Mouse (Mus musculus) midbrain, embryonic 12.5 days (tissue): ENCODE measurements around the gene Plxnb2. TPM values are rescaled to one million over a fixed set of nuclear protein-coding genes. Genes with fewer than 3 reads are reported as not detected.
A peak's percentile ranks its signal among the peaks of the same experiment; 100 is the strongest.

ENCODE experiments used
- ATAC-seq: fragments of 200-750 bp; cut with Nextera tagmentation; 2 replicates; pipeline ENCODE4 v1.8.0; 2017; ENCODE audit warnings: low read depth, moderate TSS enrichment, moderate library complexity; ENCODE audit not compliant: low FRiP score
- H3K27ac ChIP-seq: fragments of 300-500 bp; sonication (generic); replicated peaks from 2 replicates; pipeline ENCODE4 v1.5.1; 2016; ENCODE audit warnings: mild to moderate bottlenecking
- H3K27me3 ChIP-seq: fragments of 300-500 bp; sonication (generic); 2 replicates; pipeline ENCODE4 v1.6.1; 2016; ENCODE audit warnings: mild to moderate bottlenecking
- H3K36me3 ChIP-seq: fragments of 300-500 bp; sonication (generic); 2 replicates; pipeline ENCODE4 v1.6.1; 2016
- H3K4me1 ChIP-seq: fragments of 300-500 bp; sonication (generic); 2 replicates; pipeline ENCODE4 v1.6.1; 2016
- H3K4me2 ChIP-seq: fragments of 300-500 bp; sonication (generic); replicated peaks from 2 replicates; pipeline ENCODE4 v1.6.1; 2016; ENCODE audit warnings: mild to moderate bottlenecking, moderate library complexity
- H3K4me3 ChIP-seq: fragments of 300-500 bp; sonication (generic); 2 replicates; pipeline ENCODE4 v1.5.1; 2016; ENCODE audit warnings: mild to moderate bottlenecking
- H3K9ac ChIP-seq: fragments of 300-500 bp; sonication (generic); replicated peaks from 2 replicates; pipeline ENCODE4 v1.6.1; 2016; ENCODE audit warnings: mild to moderate bottlenecking, moderate library complexity
- H3K9me3 ChIP-seq: fragments of 300-500 bp; sonication (generic); 2 replicates; pipeline ENCODE4 v1.6.1; 2016; ENCODE audit warnings: mild to moderate bottlenecking
- WGBS: fragments of 180-500 bp; shearing (Covaris S2); methylation state at CpG from one replicate; pipeline ENCODE4 v1.1.7; 2016; 5-methylcytosine and 5-hydroxymethylcytosine counted together
- polyA plus RNA-seq: library from polyadenylated mRNA; unstranded; fragments of >200 nt; fragmentation: Nextera tagmentation; extraction: Ambion mirVana; gene quantifications from 2 replicates; pipeline ENCODE4 v1.2.1, GENCODE M21; 2016

The Plxnb2 gene
- polyA plus RNA-seq, 1 experiment from 2014 or later: 164 TPM

- Histone ChIP-seq H3K9ac (no peak overlapping the region), H3K27me3 (peaks cover 16% of the 10 kb centered on the region), H3K4me3 (no peak overlapping the region), H3K36me3 (peaks cover 15% of the 10 kb centered on the region; the same call in 1 of the 2 replicates), H3K9me3 (no peaks in the 10 kb centered on the region), H3K4me2 (no peak overlapping the region), H3K27ac (no peak overlapping the region), H3K4me1 (peaks cover 30% of the 10 kb centered on the region)
- no peak for ATAC-seq
- 94% methylated on average over 5 of the region's 5 CpGs for WGBS
Observed at GRCm38 (mm10) chr15:89136461-89137155, 44.0 kb downstream of the Plxnb2 start.

DNA sequence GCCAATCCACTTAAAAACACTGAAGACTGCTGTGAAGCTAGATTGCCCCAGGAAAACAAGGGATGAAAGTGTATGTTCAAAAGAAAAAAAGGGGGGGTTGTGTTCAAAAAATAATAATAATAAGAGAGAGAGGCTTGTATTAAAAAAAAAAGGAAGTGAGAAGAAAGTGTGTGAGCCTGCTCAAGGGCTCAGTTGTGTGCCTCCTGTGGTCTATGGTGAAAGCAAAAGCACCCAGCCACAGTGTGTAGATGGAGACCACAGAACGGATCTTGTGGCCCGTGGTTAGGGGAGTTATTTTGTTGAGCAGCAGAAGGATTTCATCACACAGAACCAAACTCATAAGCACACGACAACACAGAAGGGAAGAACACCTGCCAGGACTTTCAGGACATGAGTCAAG is 49.3 kb downstream of the Plxnb2 start:
- peaks cover 16% of the 10 kb centered on the region for H3K4me1 ChIP-seq
- no peaks in the 10 kb centered on the region for H3K9me3 ChIP-seq
- ATAC-seq: no peak
- H3K4me2 ChIP-seq: no peak overlapping the region
- H3K27me3 ChIP-seq: no peaks in the 10 kb centered on the region
- 85% methylated on average over 3 of the region's 3 CpGs for WGBS
- H3K4me3 ChIP-seq: no peak overlapping the region
- no peak overlapping the region for H3K9ac ChIP-seq
- H3K36me3 ChIP-seq: peaks cover 27% of the 10 kb centered on the region; the same call in 1 of the 2 replicates
- no peak overlapping the region for H3K27ac ChIP-seq

DNA sequence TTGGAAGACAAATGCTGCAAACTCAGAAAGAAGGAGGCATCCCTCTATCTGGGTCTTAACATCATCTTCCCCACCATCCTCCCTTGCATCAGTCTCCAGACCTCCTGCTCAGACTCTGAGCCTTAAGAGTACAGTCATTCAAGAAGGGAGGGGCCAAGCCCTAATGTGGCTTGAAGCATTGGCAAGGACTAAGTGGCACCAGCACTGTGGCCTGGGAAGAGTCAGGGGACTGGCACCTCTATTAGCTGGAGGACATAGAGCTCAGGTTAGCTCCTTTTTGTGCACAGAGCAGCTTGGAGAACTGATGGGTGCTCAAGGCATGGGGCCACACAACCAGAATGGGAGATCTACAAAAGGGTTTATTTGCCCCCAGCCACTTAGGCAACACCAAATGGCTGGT is 50.3 kb downstream of the Plxnb2 start:
- no peaks in the 10 kb centered on the region for H3K27me3 ChIP-seq
- H3K4me1 ChIP-seq: peaks cover 16% of the 10 kb centered on the region
- no peak for ATAC-seq
- H3K36me3 ChIP-seq: peaks cover 28% of the 10 kb centered on the region; the same call in 1 of the 2 replicates
- no peak overlapping the region for H3K4me3 ChIP-seq
- no peak overlapping the region for H3K27ac ChIP-seq
- H3K9ac ChIP-seq: no peak overlapping the region
- no peak overlapping the region for H3K4me2 ChIP-seq
- H3K9me3 ChIP-seq: no peaks in the 10 kb centered on the region

DNA sequence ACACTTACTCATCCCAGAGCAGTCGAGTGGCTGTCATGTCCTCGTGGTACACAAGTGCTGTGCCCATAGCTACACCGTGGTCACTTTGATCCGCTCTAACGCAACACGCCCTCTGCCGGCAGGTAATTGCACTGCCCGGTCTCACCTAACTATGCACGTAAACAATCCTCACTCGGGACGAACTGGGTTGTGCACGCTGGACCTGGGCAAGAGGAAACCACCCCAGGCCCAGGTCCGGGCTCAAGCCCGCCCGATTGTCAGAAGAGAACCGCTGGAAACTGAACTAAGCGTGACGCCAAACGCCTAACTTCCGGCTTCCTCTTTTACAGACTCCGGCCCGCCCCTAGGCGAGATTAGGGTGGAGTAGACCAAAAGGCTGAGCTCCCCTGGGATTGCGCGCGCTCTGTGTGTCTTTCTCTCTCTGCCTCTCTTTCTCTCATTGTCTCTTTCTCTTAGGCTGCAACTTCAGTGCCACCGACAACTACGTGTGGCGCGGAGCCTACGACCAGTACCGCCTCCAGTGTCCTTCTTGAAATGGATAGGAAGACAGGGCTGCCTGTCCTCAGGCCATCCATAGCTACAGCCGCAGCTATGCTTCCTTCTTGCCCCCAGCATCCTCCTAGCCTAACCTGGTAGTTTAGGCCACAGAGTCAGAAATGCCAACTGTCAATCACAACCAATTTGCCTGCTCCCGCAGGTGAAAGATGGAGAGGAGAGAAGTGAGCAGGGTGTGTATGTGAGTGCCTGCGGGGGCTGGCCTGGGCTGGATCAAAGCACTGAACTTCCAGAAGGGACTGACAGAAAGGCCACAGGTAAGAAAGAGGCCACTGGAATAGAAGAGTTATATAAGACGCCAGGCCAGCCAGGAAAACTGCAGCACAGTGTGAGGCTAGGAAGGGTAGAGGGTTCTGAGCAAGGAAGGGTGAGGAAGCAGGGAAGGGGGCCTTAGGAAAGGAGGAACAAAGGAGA is 51.9 kb downstream of the Plxnb2 start, which contains the start of gene Hdac10:
Gene Hdac10, minus strand, starts transcription at position 319 of the 969 bp plus-strand sequence.
- H3K27ac ChIP-seq: peak within 1 kb of the TSS; percentile 76
- ATAC-seq: peak; percentile 84
- H3K4me3 ChIP-seq: peak within 1 kb of the TSS; percentile 60
- peak within 1 kb of the TSS; percentile 81 for H3K4me2 ChIP-seq
- H3K9ac ChIP-seq: peak within 1 kb of the TSS; percentile 72
- peaks cover 26% of the 10 kb centered on the region; the same call in 1 of the 2 replicates for H3K36me3 ChIP-seq
- no peaks in the 10 kb centered on the region for H3K9me3 ChIP-seq
- peaks cover 20% of the 10 kb centered on the region for H3K4me1 ChIP-seq
- 3% methylated on average over 36 of the region's 36 CpGs for WGBS
- H3K27me3 ChIP-seq: no peaks in the 10 kb centered on the region

GRCm38 (mm10) chr15:89127364-89127940 is 53.1 kb downstream of the Plxnb2 start:
- WGBS: 87% methylated on average over 8 of the region's 8 CpGs
- H3K9ac ChIP-seq: peak overlapping the region; percentile 72
- no peaks in the 10 kb centered on the region for H3K9me3 ChIP-seq
- peaks cover 23% of the 10 kb centered on the region; the same call in 1 of the 2 replicates for H3K36me3 ChIP-seq
- H3K4me2 ChIP-seq: peak overlapping the region; percentile 81
- peak overlapping the region; percentile 60 for H3K4me3 ChIP-seq
- no peak overlapping the region for H3K27ac ChIP-seq
- no peaks in the 10 kb centered on the region for H3K27me3 ChIP-seq
- no peak for ATAC-seq
- H3K4me1 ChIP-seq: peaks cover 25% of the 10 kb centered on the region

- no peak for ATAC-seq
- Histone ChIP-seq H3K27ac (no peak overlapping the region), H3K4me2 (no peak overlapping the region), H3K4me3 (no peak overlapping the region), H3K4me1 (peaks cover 33% of the 10 kb centered on the region), H3K36me3 (peaks cover 15% of the 10 kb centered on the region; the same call in 1 of the 2 replicates), H3K9ac (no peak overlapping the region), H3K27me3 (no peaks in the 10 kb centered on the region), H3K9me3 (no peaks in the 10 kb centered on the region)
- 84% methylated on average over 8 of the region's 8 CpGs for WGBS
Observed at GRCm38 (mm10) chr15:89126622-89127021, 54.0 kb downstream of the Plxnb2 start.

DNA sequence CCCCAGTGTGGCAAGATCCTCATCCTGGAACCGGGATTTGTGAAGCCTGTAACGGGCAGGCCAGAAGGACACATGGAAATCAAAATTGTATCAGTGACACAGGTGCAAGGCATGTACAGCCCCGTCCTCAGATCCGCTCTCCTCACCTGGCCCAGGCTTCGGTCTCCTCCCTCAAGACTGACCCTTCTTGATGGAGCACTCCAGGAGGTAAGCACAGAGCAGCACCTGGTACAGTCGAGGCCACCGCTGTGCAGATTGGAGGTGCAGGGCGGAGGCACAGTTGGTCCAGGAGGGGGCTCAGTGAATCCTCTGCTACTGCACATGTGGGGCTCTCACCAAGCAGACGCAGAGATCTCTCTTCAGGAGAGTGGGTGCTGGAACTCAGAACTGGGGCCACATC is 55.2 kb downstream of the Plxnb2 start:
- H3K4me1 ChIP-seq: peaks cover 46% of the 10 kb centered on the region

GRCm38 (mm10) chr15:89124312-89124711 is 56.3 kb downstream of the Plxnb2 start:
- peak overlapping the region; percentile 87 for H3K9ac ChIP-seq
- peaks cover 14% of the 10 kb centered on the region for H3K36me3 ChIP-seq
- no peak for ATAC-seq
- H3K27ac ChIP-seq: no peak overlapping the region
- H3K4me1 ChIP-seq: peaks cover 54% of the 10 kb centered on the region
- no peak overlapping the region for H3K4me2 ChIP-seq
- no peak overlapping the region for H3K4me3 ChIP-seq
- WGBS: 90% methylated on average over 3 of the region's 3 CpGs
- H3K9me3 ChIP-seq: no peaks in the 10 kb centered on the region
- H3K27me3 ChIP-seq: no peaks in the 10 kb centered on the region

More for the DNA sequence above, 55.2 kb downstream of the Plxnb2 start:
- Histone ChIP-seq H3K36me3 (peaks cover 7% of the 10 kb centered on the region; the same call in 1 of the 2 replicates), H3K9ac (no peak overlapping the region), H3K4me3 (no peak overlapping the region), H3K27ac (no peak overlapping the region), H3K4me2 (no peak overlapping the region), H3K27me3 (no peaks in the 10 kb centered on the region), H3K9me3 (no peaks in the 10 kb centered on the region)
- WGBS: 91% methylated on average over 9 of the region's 9 CpGs
- no peak for ATAC-seq

DNA sequence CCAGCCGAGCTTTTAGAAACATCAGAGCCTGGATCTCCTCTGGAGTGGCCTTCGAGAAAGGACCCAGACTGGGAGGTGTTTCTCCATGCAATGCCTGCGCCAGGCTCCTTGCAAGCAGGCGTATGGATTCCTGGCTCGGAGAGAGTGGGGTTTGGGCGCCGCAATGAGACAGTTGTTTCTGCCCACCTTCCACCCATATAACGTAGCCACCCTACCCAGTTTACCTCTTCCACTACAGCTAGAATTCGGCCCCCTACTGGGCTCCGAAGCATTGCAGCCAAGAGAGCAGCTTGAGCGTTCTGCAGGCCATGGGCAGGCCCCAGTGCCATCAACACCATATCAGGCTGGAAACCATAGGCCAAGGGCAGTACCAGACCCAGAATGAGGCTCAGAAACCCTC is 57.0 kb downstream of the Plxnb2 start:
- ATAC-seq: no peak
- 29% methylated on average over 11 of the region's 11 CpGs for WGBS

DNA sequence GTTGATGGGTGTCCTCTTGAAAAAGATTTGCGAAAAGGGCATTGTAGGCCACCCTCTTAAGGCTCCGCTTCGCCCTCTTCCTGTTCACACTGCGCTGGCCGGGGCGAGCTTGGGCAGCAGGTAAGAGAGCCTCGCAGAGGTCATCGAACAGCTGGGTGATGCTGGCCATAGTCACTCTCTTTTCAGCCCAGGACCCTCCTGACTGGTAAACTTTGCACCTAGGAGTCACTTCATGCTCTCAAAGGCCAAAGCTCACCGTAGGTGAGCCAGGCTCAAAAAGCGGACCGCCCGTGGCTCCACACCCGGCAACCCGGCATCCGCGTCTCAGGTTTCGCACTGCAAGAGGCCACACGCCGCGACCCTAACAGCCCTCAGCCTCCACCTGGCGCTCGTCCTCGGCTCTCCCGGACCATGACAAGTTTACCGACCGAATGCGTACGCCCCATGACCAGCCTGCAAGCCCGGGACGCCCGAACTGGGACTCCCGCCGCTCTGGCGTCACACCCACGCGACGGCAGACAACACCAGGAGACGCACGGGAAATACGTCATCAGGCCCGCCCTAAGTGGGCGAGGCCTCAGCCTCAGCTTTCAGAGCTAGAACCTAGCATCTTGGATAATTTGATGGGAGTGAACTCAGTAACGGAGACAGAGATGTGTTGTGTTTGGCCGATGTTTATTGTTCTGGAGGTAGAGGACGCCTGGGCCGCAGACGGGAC is 57.8 kb downstream of the Plxnb2 start, which contains the start of gene Tubgcp6:
Gene Tubgcp6, minus strand, starts transcription at position 464 of the 718 bp plus-strand sequence.
- H3K4me2 ChIP-seq: peak within 1 kb of the TSS; percentile 98
- under 1% methylated on average over 47 of the region's 47 CpGs for WGBS
- H3K27ac ChIP-seq: peak within 1 kb of the TSS; percentile 78
- peaks cover 24% of the 10 kb centered on the region for H3K36me3 ChIP-seq
- H3K4me1 ChIP-seq: peaks cover 45% of the 10 kb centered on the region
- H3K4me3 ChIP-seq: peak within 1 kb of the TSS; percentile 90
- H3K27me3 ChIP-seq: no peaks in the 10 kb centered on the region
- H3K9me3 ChIP-seq: no peaks in the 10 kb centered on the region
- ATAC-seq: peak; percentile 78
- peak within 1 kb of the TSS; percentile 87 for H3K9ac ChIP-seq

More for the DNA sequence above, 57.0 kb downstream of the Plxnb2 start:
- peaks cover 19% of the 10 kb centered on the region for H3K36me3 ChIP-seq
- peak overlapping the region; percentile 90 for H3K4me3 ChIP-seq
- H3K4me1 ChIP-seq: peaks cover 50% of the 10 kb centered on the region
- H3K9me3 ChIP-seq: no peaks in the 10 kb centered on the region
- H3K27me3 ChIP-seq: no peaks in the 10 kb centered on the region
- H3K9ac ChIP-seq: peak overlapping the region; percentile 87
- H3K27ac ChIP-seq: peak overlapping the region; percentile 78
- H3K4me2 ChIP-seq: peak overlapping the region; percentile 98

DNA sequence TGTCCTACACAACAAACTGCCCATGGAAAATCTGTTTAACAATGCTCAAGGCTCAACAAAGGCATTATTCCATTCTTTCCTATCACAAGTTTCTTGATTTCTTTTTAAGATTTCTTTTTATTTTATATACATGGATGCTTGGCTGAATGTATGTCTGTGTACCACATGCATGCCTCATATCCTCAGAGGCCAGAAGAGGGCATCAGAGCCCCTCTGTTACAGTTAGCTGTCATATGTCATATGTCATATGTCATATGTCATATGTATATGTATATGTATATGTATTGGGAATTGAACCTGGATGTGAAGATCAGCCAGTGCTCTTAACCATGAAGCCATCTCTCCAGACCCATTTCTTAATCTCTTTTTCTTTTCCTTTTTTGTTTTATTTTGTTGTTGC is 62.6 kb downstream of the Plxnb2 start:
- Histone ChIP-seq H3K9ac (no peak overlapping the region), H3K27me3 (no peaks in the 10 kb centered on the region), H3K4me2 (no peak overlapping the region), H3K9me3 (no peaks in the 10 kb centered on the region), H3K4me1 (peaks cover 30% of the 10 kb centered on the region), H3K27ac (no peak overlapping the region), H3K36me3 (peaks cover 62% of the 10 kb centered on the region), H3K4me3 (no peak overlapping the region)
- no peak for ATAC-seq
